ENCODE assay signal across 9 mouse cellular contexts in genomic region chr7:113167092-113167491, GRCm38 (mm10). TPM values are rescaled to one million over a fixed set of nuclear protein-coding genes. Genes with fewer than 3 reads are reported as not detected.
DNase-seq lines count a peak whose midpoint lies in the region; TF ChIP-seq lines count a peak whose summit lies in the region.
"Had no signal": no experiment of that assay in that cellular context is flagged by ENCODE, and none has a peak within 500 bp of the region (broad histone marks: within the 10 kb centered on the region; RNA-seq: fewer than 3 reads in every experiment).

No protein-coding gene starts in this region.

- intact Hi-C loops in gastrocnemius, adult 2 months (cut with DNase I), result loop anchor here (2.0 kb wide), 1 partner anchor 22 kb away; no protein-coding TSS in a partner anchor

- no peaks in the 10 kb centered on the region for H3K4me1 ChIP-seq in CH12.LX (ENCODE audit: control insufficient read depth in 1 of 2, insufficient read depth in 2 of 2)
- H3K4me1 ChIP-seq in lung, adult 2 months (ENCODE audit: control insufficient read depth, insufficient read depth, low read length), result peaks cover 5% of the 10 kb centered on the region
- H3K4me1 ChIP-seq: limb, embryonic 12.5 days had no signal

- in situ Hi-C loops in CH12.LX (cut with MboI; ENCODE audit: low pct_ligation_motif_present, low pct_unique_long_range_greater_than_20kb, low sequenced_read_pairs), result no loop called here

- TF ChIP-seq RAD21 in CH12.LX (IDR thresholded peaks at IDR 0.05; ENCODE audit: low read depth, low read length), result peak; percentile 64

- H3K4me3 ChIP-seq in gastrocnemius, adult 2 months, result no peak overlapping the region
- no peak overlapping the region for H3K4me3 ChIP-seq in CH12.LX (replicated peaks in 1 of 3; ENCODE audit: low read depth in 2 of 3, low read length in 2 of 3, poor library complexity in 1 of 3)
- H3K4me3 ChIP-seq in lung, adult 2 months (replicated peaks; ENCODE audit: extremely low read depth, low read depth, low read length), result no peak overlapping the region
- H3K4me3 ChIP-seq: limb, embryonic 12.5 days had no signal

- TF ChIP-seq CTCF in gastrocnemius, adult 2 months (IDR thresholded peaks at IDR 0.05), result peak; percentile 87
- TF ChIP-seq CTCF in CH12.LX (conservative IDR thresholded peaks at IDR 0.05 in 1 of 2, IDR thresholded peaks at IDR 0.05 in 1 of 2; ENCODE audit: low read depth in 2 of 2, low read length in 2 of 2), result peak; percentile 52 to 80
- peak; percentile 58 for TF ChIP-seq CTCF in lung, adult 2 months (IDR thresholded peaks at IDR 0.05; ENCODE audit: insufficient read depth, low read length)

- WGBS in lung, adult 2 months, result 21% methylated on average over 8 of the region's 8 CpGs

- dilution Hi-C loops in CH12.LX (cut with MboI; ENCODE audit: extremely low pct_ligation_motif_present, extremely low pct_unique_long_range_greater_than_20kb, low sequenced_read_pairs), result no loop called here

- H3K27ac ChIP-seq in gastrocnemius, adult 2 months, result no peak overlapping the region
- no peak overlapping the region for H3K27ac ChIP-seq in CH12.LX (ENCODE audit: insufficient read depth, low read depth)
- H3K27ac ChIP-seq: limb, embryonic 12.5 days had no signal

- H3K36me3 ChIP-seq in CH12.LX (replicated peaks in 1 of 2; ENCODE audit: control insufficient read depth in 1 of 2, insufficient read depth in 1 of 2, low read length in 1 of 2), result no peaks in the 10 kb centered on the region
- H3K36me3 ChIP-seq: limb, embryonic 12.5 days had no signal

- no peak for TF ChIP-seq POLR2A in CH12.LX (IDR thresholded peaks at IDR 0.05; ENCODE audit: low read depth, low read length)
- no peak for TF ChIP-seq POLR2A in lung, adult 2 months (IDR thresholded peaks at IDR 0.05; ENCODE audit: borderline replicate concordance, extremely low read depth, low read depth, low read length)

- DNase-seq in gastrocnemius, adult 2 months, result peak; percentile 50
- DNase-seq in gastrocnemius, postnatal 25 days, result no peak
- peak; percentile 58 for DNase-seq in CH12.LX (ENCODE audit: extremely low read depth)
- DNase-seq in embryo, embryonic 10 days (ENCODE audit: low spot score), result peak; percentile 86
- peak; percentile 55 for DNase-seq in heart, postnatal 4 days
- DNase-seq in lung, adult 2 months, result peak; percentile 28
- DNase-seq in thymus, postnatal 10 days (ENCODE audit: low spot score in 2 of 2), result peak; percentile 29 to 58
- DNase-seq in ovary, postnatal 14 days (ENCODE audit: low spot score), result no peak

- no peaks in the 10 kb centered on the region for H3K9me3 ChIP-seq in CH12.LX (replicated peaks; ENCODE audit: low read length)
- H3K9me3 ChIP-seq: limb, embryonic 12.5 days had no signal

- TF ChIP-seq EP300 in CH12.LX (IDR thresholded peaks at IDR 0.05; ENCODE audit: low read length), result no peak

- H3K9ac ChIP-seq in CH12.LX (ENCODE audit: insufficient read depth, low read depth), result no peak overlapping the region
- H3K9ac ChIP-seq: limb, embryonic 12.5 days had no signal

- H3K4me2 ChIP-seq in CH12.LX (ENCODE audit: insufficient read depth, low read depth, poor library complexity, severe bottlenecking), result no peak overlapping the region
- H3K4me2 ChIP-seq: limb, embryonic 12.5 days had no signal

- no peaks in the 10 kb centered on the region for H3K27me3 ChIP-seq in CH12.LX (replicated peaks)
- H3K27me3 ChIP-seq: limb, embryonic 12.5 days had no signal

- no peaks in the 10 kb centered on the region for H3K79me2 ChIP-seq in CH12.LX (replicated peaks; ENCODE audit: control insufficient read depth, extremely low read depth, insufficient read depth, poor library complexity, severe bottlenecking)

TF ChIP-seq in CH12.LX, 34 proteins besides CTCF, POLR2A, EP300 and RAD21:
- TF ChIP-seq ZNF384 (IDR thresholded peaks at IDR 0.05; ENCODE audit: low read depth, low read length) (peak; percentile 85), POLR2AphosphoS2 (IDR thresholded peaks at IDR 0.05; ENCODE audit: low read depth, low read length) (no peak), SMC3 (IDR thresholded peaks at IDR 0.05; ENCODE audit: low read depth, low read length) (peak; percentile 86), ZC3H11A (IDR thresholded peaks at IDR 0.05; ENCODE audit: low read depth, low read length) (peak; percentile 4; the same call in 1 of the 2 replicates)

RNA-seq across cellular contexts. Expression of gene Arntl, which starts 40.2 kb away (rescaled TPM):
- 10 to 100 TPM; 17.6 to 39.4 TPM for total RNA-seq in gastrocnemius, adult 2 months (2021)
- 10 to 100 TPM in 1 of 2 experiments, 1 to 10 TPM in 1; 4.6 to 29.3 TPM for total RNA-seq in gastrocnemius, postnatal 25 days (2021)
- total RNA-seq in CH12.LX (2012; rRNA removed), result 2.5 and 2.6 TPM in 2 replicates
- total RNA-seq in CH12.LX (2014; rRNA removed), result 4.6 TPM in 2 replicates
- polyA plus RNA-seq in CH12.LX (2012; ENCODE audit: insufficient read length, low read depth), result 3.2 and 3.3 TPM in 2 replicates
- 10 to 100 TPM in 1 of 2 experiments, 1 to 10 TPM in 1; 9.6 to 10.0 TPM for total RNA-seq in heart, postnatal 4 days (2021)
- 4.6 and 15.8 TPM in 2 replicates for polyA plus RNA-seq in lung, adult 2 months (2012; rRNA removed)

Comparison
In these comparisons a context has a peak if more than half of its experiments do, and no peak if none do; other contexts are left out.
1. DNase-seq: peak in gastrocnemius, adult 2 months (single experiment), CH12.LX (single experiment), embryo, embryonic 10 days (single experiment), heart, postnatal 4 days (single experiment), lung, adult 2 months (single experiment) and thymus, postnatal 10 days (2 of 2); none in gastrocnemius, postnatal 25 days (single experiment) and ovary, postnatal 14 days (single experiment).
2. Peak in every context shown above with its lines, with median percentiles within 50 percentile points of each other: CTCF ChIP-seq.